Comparison of ENCODE assay signal across 12 mouse cellular contexts in the genomic region with DNA sequence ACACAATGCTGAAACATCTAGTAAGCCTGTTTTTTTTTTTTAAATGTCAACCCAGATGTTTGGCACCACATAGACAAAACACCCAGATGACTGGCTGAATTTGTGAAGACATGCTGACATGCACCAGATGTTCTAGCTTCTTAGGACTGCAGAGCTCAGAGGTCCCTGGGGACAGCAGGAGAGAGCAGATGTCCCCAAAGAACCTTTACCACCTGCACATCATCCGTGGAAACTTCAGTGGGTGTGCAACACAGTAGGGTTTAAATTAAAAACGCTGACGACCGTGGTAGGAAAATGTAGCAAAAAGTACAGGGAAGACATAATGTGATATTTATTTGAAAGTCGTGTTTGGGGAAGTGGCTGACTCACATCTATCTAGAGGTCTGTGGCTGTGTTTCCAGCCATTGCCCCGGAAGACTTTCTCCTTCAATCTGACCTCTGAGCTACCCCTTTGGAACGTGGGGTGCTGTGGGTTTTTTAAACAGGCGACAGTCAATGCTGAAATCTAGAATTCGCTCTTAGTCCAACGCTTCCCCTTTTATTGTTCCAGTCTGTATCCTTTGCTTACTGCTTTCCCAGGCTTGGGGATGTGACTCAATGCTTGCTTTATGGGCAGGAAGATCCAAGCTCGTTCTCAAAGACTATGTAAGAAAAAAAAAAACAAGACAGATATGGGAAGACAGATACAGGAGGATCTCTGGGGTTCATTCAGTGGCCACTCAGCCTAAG.
DNase-seq lines count a peak whose midpoint lies in the region; ATAC-seq and TF ChIP-seq lines count a peak whose summit lies in the region.
"Had no signal": no experiment of that assay in that cellular context is flagged by ENCODE, and none has a peak within 500 bp of the region (broad histone marks: within the 10 kb centered on the region; RNA-seq: fewer than 3 reads in every experiment).

No protein-coding gene starts in this region.

- peak; percentile 31 for DNase-seq in gastrocnemius, adult 2 months
- DNase-seq in gastrocnemius, adult 8-10 months (ENCODE audit: low spot score in 2 of 2): no peak
- peak; percentile 7 for DNase-seq in lung, postnatal 25 days (ENCODE audit: low spot score)
- DNase-seq in lung, postnatal 4 days: no peak
- DNase-seq in heart, adult 9 months (ENCODE audit: low spot score in 2 of 2): peak; percentile 70 to 73
- peak; percentile 46 for DNase-seq in splenic B cell, adult 2 months (ENCODE audit: low read depth, low spot score)
- DNase-seq: adrenal gland, adult 2 months; cerebellum, adult 8-10 months had no signal

- ATAC-seq in hindbrain, embryonic 16.5 days: no peak
- no peak for ATAC-seq in cerebellum, adult (ENCODE audit: insufficient number of reproducible peaks, low FRiP score, low TSS enrichment)
- ATAC-seq: forebrain, embryonic 15.5 days had no signal

- no peak overlapping the region for H3K9ac ChIP-seq in hindbrain, embryonic 16.5 days (ENCODE audit: low read depth, low read length)
- H3K9ac ChIP-seq: forebrain, embryonic 15.5 days; heart, embryonic 15.5 days had no signal

- H3K27me3 ChIP-seq in splenic B cell, adult 2 months (ENCODE audit: control insufficient read depth, insufficient read depth, low read length, poor library complexity, severe bottlenecking): no peaks in the 10 kb centered on the region
- H3K27me3 ChIP-seq in hindbrain, embryonic 16.5 days (replicated peaks; ENCODE audit: control insufficient read depth, insufficient read depth, low read length): no peaks in the 10 kb centered on the region
- H3K27me3 ChIP-seq: forebrain, embryonic 15.5 days; heart, embryonic 15.5 days had no signal

- no peaks in the 10 kb centered on the region for H3K9me3 ChIP-seq in hindbrain, embryonic 16.5 days (ENCODE audit: control insufficient read depth, low read length)
- H3K9me3 ChIP-seq: forebrain, embryonic 15.5 days had no signal

- no peak overlapping the region for H3K4me2 ChIP-seq in hindbrain, embryonic 16.5 days (ENCODE audit: low read length)
- H3K4me2 ChIP-seq: forebrain, embryonic 15.5 days; heart, embryonic 15.5 days had no signal

- WGBS in hindbrain, embryonic 16.5 days: 74% methylated on average over 11 of the region's 11 CpGs

- intact Hi-C loops in gastrocnemius, adult 2 months (cut with DNase I): no loop called here

- TF ChIP-seq CTCF in gastrocnemius, adult 2 months (IDR thresholded peaks at IDR 0.05): no peak

- peak overlapping the region; percentile 28 for H3K27ac ChIP-seq in gastrocnemius, adult 2 months
- H3K27ac ChIP-seq in hindbrain, embryonic 16.5 days (ENCODE audit: low read depth, low read length): no peak overlapping the region
- H3K27ac ChIP-seq: forebrain, embryonic 15.5 days; heart, embryonic 15.5 days had no signal

- no peaks in the 10 kb centered on the region for H3K4me1 ChIP-seq in hindbrain, embryonic 16.5 days (ENCODE audit: control insufficient read depth, insufficient read depth, low read depth, low read length)
- H3K4me1 ChIP-seq: forebrain, embryonic 15.5 days; heart, embryonic 15.5 days had no signal

- no peak overlapping the region for H3K4me3 ChIP-seq in gastrocnemius, adult 2 months
- no peak overlapping the region for H3K4me3 ChIP-seq in hindbrain, embryonic 16.5 days (ENCODE audit: low read length)
- H3K4me3 ChIP-seq: forebrain, embryonic 15.5 days; heart, embryonic 15.5 days had no signal

- no peaks in the 10 kb centered on the region for H3K36me3 ChIP-seq in splenic B cell, adult 2 months (ENCODE audit: control insufficient read depth, insufficient read depth, low read length, poor library complexity, severe bottlenecking)
- H3K36me3 ChIP-seq in hindbrain, embryonic 16.5 days (ENCODE audit: control insufficient read depth, insufficient read depth, low read length): no peaks in the 10 kb centered on the region
- H3K36me3 ChIP-seq: forebrain, embryonic 15.5 days; heart, embryonic 15.5 days had no signal

Comparison
In these comparisons a context has a peak if more than half of its experiments do, and no peak if none do; other contexts are left out.
1. DNase-seq: peak in gastrocnemius, adult 2 months (single experiment), lung, postnatal 25 days (single experiment), heart, adult 9 months (2 of 2) and splenic B cell, adult 2 months (single experiment); none in gastrocnemius, adult 8-10 months (0 of 2) and lung, postnatal 4 days (0 of 2).